Mouse (Mus musculus) spleen, embryonic (tissue): ENCODE results near the gene Ctc1.
"Not testable (repeated sequence)": the region's sequence is repeated elsewhere in the genome, so short reads cannot be mapped to it uniquely, and the experiment has no call there.

Experiments
- CTCF ChIA-PET: fragments of 350-600 bp; sonication (Branson Sonifier 250); formaldehyde crosslinking; loops from one replicate; lab custom pipeline; 2022; lab: Charles Lee

The Ctc1 gene

DNA sequence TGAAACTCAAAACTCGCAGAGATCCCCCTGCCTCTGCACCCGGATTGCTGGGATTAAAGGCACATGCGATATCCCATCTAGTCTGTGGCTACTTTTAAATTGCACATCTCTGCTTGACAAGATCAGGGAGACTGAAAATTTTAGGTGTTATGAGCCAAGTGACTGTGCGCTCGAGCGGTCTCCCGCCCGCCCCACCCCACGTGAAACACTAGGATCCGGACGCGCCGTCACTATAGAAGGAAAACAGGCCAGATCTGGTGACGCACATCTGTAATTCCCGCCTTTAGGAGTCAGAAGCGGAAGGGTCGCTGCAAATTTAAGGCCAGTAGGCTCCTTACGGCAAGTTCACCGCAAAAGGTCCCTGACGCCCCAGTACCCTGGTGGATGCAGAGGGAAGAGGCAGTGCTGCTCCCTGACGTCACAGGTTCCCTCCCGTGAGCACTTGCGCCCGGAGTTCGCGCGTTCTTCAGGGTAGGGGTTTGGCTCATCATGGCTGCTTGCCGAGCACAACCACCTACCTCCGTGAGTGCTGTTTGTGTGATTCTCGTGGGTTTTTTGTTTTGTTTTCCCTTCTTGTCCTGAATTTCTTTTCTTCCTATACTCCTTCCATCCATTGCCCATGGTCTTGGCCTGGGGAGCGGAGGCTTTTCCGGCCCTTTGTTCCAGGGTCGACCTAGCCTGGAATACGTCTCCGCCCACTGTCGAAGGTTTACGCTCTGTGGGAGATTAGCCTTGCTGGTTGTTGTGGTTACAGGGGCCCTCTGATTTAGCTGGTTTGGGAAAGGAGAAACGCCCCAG is at the start of gene Ctc1:
Gene Ctc1 (plus strand): TSS at position 268 of the 798 bp plus-strand sequence.
- CTCF ChIA-PET: interaction anchor here (0.5 kb wide), 1 partner anchor 45 kb away, joined by 4 read pairs; no protein-coding TSS in a partner anchor

DNA sequence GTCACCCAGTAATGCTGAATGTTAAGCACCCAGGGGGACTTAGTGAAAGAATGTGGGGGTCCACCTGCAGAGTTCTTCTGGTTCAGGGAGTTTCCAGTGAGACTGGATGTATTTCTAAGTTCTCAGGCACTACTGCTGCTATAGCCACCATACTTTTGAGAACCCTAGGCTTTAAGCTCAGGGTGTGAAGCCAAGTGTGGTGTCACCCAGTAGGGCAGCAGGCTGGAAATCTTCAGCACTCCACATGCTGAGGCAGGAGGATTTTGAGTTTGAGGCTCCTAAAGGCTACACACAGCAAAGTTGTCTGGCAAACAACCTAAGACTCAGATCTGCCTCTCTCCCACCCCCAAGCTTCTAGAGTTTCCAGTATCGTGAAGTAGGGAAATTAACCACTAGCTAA is 49.2 kb upstream of the Ctc1 start:
- CTCF ChIA-PET: interaction anchor here (0.9 to 1.2 kb wide), 2 partner anchors 9 to 553 kb away, joined by 3 to 5 read pairs; no protein-coding TSS in a partner anchor

DNA sequence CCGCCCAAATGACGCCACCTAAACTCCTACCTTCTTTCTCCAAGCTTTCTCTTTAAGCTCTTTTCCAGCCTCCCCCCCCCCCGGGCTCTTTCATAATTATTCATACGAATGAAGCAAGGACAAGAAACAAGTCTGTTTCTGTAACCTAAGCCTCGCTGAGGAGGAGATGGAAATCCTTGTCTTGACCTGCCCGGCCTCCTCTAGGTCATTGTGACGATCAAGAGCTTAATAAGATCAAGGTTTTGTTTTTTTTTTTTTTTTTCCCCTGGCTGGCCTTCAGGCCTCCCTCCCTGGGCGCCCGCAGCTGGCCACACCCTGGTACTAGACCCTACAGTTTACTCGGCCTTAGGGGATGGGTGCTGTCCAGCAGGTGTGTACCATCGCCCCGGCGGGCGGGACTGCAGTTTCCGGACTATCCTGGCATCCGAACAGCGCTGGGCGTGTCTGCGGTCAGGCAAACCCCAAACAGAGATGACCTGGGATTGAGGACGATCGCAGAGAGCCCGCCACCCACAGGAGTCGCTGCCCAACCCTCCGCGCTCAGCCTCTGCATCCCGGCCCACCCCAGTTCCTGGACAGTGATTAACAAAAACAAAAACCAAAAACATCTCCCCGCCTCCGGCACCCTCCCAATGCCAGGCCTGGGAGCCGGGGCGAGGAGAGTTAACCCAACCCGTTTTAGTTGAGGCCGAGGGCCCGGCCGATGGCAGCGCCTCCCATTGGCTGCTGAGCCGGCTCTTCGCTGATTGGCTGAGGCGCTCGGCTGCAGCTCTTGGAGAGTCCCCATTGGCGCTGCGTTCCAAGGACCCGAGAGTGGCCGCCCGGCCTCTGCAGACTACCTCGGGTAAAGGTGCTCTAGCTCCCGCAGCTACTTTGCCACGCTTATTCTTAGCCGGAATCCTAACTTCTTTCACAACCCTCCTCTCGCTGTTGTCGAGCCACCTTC is 48.1 kb upstream of the Ctc1 start, which contains the start of gene Slc25a35:
Gene Slc25a35 (plus strand): TSS at position 795 of the 946 bp plus-strand sequence.
- CTCF ChIA-PET: interaction anchor here (0.7 to 1.7 kb wide), 6 partner anchors 8 to 1560 kb away, joined by 3 to 22 read pairs (median 4); no protein-coding TSS in a partner anchor

DNA sequence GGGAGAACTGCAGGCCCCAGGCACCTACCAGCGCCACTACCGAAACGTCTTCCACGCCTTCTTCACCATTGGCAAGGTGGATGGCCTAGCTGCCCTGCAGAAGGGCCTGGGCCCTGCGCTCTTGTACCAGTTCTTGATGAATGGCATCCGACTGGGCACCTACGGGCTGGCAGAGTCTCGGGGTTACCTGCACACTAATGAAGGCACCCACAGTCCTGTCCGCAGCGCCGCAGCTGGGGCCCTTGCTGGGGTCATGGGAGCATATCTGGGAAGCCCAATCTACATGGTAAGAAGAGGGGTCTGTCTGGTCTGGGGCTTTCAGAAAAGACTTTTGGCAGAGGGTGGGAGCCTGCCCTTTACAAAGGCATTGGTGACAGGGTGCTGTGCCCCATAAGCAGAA is 47.0 kb upstream of the Ctc1 start:
- CTCF ChIA-PET: interaction anchor here (0.7 to 1.7 kb wide), 3 partner anchors 12 to 1559 kb away, joined by 3 to 22 read pairs (median 4); no protein-coding TSS in a partner anchor

- CTCF ChIA-PET: no interaction called here
Measured at GRCm38 (mm10) chr11:68970232-68970631, 45.5 kb upstream of the Ctc1 start.

DNA sequence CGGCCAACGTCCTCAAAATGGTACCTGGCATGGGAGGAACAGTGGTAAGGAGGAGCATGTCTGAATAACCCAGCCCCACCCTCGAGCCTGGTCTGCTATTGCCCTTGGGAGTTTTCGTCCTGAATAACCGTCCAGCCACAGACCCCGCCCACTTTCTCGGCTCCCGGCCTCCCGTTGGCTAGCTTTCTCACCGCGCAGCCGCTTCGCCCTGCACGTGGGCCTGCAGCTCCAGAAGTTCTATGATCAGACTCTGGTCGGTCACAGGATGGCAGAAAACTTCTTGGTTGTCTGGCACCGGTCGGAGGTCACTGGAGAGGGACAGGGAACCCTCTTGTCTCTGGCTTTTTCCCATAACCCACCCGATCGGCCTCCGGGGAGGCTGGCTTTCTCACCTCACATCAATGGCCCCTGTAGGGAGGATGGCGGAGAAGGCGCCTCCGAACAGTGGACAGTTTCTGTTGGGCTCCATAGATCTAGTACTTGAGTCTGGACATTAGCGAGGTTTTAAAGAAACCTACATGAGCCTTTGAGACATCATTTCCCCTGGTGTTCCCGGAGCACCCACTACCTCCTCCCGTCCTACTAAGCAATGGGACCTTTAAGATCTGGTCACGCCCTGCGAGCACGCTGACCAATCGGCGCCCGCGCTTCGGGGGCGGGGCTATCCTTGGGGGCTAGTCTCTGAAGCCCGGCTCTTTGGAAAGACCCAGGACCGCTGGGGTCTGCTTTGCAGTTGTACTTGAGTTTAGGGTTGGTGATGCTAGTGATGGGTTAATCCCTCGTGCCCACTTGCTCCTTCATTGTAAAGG is 42.3 kb upstream of the Ctc1 start:
- CTCF ChIA-PET: not testable (repeated sequence)

GRCm38 (mm10) chr11:68974059-68974450 is 41.7 kb upstream of the Ctc1 start:
- CTCF ChIA-PET: no interaction called here

DNA sequence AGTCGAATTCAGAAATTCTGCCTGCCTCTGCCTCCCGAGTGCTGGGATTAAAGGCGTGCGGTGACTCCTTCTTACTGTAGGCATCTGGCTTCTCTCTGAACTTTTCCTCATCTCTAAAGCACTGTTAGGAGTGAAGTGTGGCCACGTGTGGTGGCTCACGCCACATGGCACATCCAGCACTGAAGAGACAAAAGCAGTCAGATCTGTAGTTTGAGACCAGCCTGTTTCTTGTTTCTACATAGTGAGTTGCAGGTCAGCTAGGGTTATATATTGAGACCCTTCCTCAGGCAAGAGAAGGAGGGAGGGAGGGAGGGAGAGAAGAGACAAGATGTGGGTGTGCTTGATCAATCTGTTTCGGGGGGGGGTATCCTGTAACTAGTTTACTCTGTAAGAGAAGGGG is 40.6 kb upstream of the Ctc1 start, which contains the start of gene Rangrf:
Gene Rangrf (minus strand): TSS at position 101 of the 400 bp plus-strand sequence.
- CTCF ChIA-PET: interaction anchor here (0.7 kb wide), 1 partner anchor 66 kb away, joined by 4 read pairs; no protein-coding TSS in a partner anchor

DNA sequence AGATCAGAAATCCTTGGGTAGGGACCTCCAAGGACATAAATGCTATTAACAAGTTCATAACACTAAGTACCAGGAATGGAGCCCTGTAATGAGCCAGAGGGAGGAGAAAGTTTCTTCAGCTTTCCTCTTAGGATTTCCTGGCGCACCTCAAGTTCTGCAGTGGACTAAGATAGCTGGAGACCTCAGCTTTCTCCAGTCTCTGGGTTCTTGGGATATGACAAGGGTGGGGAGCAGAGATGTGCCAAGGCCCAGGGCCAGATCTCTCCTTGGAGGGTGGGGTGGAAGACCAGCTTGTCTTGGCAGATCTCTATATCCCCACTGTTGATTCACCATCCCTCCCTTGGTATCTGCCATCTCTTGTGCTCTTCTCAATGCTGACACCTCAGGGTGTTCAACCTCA is 40.1 kb upstream of the Ctc1 start:
- CTCF ChIA-PET: interaction anchor here (0.6 kb wide), 1 partner anchor 9 kb away, joined by 5 read pairs; no protein-coding TSS in a partner anchor

DNA sequence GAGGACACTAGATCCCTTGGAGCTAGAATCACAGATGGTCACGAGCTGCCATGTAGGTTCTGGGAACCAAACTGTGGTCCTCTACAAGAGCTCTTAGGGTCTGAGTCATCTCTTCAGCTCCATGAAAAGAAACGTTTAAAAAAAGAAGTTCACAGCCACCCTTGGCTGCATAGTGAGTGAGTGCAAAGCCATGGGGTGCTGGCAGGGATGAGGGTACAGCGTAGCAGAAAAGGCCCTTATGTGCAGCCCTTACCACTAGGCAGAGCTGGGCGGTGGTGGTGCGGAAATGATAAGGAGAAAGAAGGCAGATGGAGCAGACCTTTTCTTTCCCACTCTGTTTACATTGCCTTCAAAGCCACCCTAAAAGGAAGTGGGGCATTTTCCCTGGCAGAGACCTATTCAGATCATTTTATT is 36.4 kb upstream of the Ctc1 start:
- CTCF ChIA-PET: interaction anchor here (0.6 to 3.4 kb wide), 2 partner anchors 11 to 36 kb away, joined by 5 to 22 read pairs; partner anchors contain the start of gene Slc25a35

DNA sequence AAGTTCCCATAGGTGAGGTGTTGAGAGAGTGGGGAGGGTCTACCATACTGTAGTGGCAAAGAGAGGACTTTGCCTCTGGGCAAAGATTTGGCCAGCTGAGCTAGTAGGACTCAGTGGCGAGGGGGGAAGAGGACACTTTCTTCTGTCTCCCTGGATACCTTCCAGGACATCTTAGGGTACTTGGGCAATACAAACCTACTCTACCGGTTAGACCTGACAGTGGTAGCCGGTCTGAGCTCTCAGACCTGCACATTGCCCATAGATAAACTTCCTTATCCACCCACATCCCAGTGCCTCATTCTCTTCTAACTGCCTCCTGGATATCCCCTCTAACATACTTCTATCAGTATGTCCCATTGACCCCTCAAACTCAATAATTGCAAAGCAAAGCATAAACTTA is 34.8 kb upstream of the Ctc1 start:
- CTCF ChIA-PET: interaction anchor here (0.7 to 3.4 kb wide), 2 partner anchors 13 to 258 kb away, joined by 9 to 22 read pairs; partner anchors contain the start of gene Slc25a35

GRCm38 (mm10) chr11:68982639-68983369 is 32.9 kb upstream of the Ctc1 start:
- CTCF ChIA-PET: interaction anchor here (3.4 kb wide), 1 partner anchor 15 kb away, joined by 22 read pairs; the partner anchor contains the start of gene Slc25a35

- CTCF ChIA-PET: no interaction called here
Measured at GRCm38 (mm10) chr11:68987365-68987882, 28.3 kb upstream of the Ctc1 start.

DNA sequence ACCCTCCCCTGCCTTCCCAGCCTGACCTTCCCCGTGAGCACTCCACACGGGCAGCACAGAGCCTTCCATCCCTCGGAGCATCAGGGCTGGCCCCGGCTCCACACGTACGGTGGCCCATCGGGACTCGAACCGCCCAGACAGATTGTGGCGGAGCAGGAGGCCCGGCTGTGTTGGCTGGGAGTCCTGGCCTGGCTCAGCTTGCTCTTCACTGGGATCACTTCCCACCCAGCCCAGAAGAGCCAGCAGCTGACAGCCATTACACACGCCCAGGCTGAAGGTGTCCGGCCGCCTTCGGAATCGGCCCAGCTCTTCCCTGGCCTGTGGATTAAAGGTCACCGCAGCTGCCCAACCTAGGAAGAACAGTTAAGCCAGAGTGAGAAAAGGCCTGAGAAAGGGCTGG is 27.4 kb upstream of the Ctc1 start:
- CTCF ChIA-PET: no interaction called here

DNA sequence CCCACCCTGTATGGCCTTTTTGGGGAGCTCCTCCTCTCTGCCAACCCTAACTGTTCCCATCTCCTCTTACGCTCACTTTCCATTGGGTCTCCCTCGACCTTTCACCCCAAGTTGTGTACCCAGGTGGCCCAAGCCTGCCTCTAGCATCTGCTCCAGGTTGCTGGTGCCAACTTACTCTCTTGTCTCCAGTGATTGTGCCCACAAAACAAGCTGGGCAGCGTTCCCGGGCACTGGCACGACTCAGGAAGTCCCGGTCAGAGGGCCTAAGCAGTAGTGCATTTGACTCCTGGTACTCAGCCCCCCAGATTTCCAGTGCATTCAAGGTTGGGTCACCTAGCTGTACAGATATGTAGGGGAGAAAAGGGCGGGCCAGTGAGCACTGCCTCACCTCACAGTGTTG is 22.6 kb upstream of the Ctc1 start:
- CTCF ChIA-PET: no interaction called here

DNA sequence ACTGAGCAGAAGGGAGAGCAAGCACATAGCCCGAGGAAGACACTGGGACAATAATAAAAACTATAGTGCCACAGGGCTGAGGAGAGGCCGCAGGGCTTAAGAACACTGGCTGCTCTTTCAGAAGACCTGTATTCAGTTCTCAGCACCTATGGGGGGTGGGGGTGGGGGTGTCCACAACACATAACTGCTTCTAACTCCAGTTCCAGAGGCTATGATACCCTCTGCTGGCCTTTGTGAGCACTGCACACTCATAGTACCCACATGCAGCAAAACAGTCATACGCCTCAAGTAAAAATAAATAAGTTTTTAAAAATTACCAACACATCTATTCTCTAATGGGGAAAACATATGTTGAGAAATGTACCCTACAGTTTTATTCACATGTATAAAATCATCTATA is 21.3 kb upstream of the Ctc1 start:
- CTCF ChIA-PET: no interaction called here

GRCm38 (mm10) chr11:68997080-68997479 is 18.6 kb upstream of the Ctc1 start:
- CTCF ChIA-PET: no interaction called here

GRCm38 (mm10) chr11:69002782-69003181 is 12.9 kb upstream of the Ctc1 start:
- CTCF ChIA-PET: not testable (repeated sequence)

DNA sequence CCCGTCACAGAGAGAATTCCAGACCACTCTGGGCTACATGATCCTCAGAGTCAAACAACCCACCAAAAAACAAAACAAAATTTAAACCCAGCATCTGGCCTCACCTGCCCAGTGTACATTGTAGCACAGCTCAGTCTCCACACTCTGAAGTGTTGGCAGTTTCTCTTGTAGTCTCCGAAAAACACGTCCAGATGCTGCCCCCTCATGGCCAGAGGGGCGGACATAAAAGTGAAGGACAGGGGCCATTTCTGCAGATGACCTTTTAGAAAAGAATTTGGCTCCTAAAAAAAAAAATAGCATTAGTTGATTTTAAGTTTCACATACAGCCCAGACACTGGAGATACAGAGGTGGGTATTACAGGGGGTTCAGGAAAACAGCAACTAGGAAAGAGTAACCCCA is 12.1 kb upstream of the Ctc1 start:
- CTCF ChIA-PET: interaction anchor here (0.5 kb wide), 1 partner anchor 146 kb away, joined by 10 read pairs; no protein-coding TSS in a partner anchor
